Mouse (Mus musculus) c-Kit-positive CD71-positive TER-119-positive erythroid progenitor cells, embryonic 14.5 days (primary cell): ENCODE measurements at regions not wholly inside any gene's neighbourhood (a gene's known extent, or its start where the extent isn't known, plus 50 kb on each side); places are given as distances from the start of the nearest gene placed in this dataset.

Experiments
- DNase-seq: peaks from one replicate; pipeline ENCODE4 v3.0.0-alpha.2; 2013; ENCODE audit warnings: low spot score

DNA sequence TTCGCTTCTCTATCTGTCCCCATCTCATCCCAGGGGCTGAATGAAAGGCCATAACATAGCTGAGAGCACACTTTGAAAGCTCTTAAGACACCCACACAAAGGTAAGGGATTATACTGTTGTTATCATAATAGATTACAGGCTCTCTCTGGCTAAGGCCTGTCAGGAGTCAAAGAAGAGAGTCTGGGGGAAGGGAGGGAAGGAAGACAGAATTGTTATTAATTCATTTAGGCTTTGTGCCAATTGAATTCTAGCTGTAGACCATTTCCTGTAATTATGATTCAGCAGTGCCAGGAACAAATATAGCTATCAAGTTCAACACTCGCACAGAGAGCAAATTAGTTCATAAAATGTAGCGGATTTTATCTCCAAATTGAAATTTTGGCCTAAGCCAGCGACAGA lies 369.3 kb upstream of the Gm10306 start:
- no peak for DNase-seq

DNA sequence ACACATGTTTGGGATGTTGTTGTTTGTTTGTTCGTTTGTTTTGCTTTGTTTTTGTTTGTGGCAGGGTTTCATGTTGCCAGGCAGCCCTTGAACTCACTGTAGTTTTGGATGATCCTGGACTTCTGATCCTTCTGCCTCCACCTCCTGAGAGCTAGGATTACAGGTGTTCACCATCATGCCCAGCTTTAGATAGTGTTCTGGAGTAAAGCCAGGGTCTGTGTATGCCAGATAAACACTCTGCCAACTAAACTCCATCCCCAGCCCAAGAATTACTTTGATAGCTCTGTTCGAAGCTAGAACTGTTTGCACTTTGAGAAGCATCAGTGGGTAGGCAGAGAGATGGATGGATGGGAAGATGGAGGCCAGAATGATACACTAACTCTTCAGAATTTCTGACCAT lies 368.0 kb upstream of the Gm10306 start:
- DNase-seq: no peak

DNA sequence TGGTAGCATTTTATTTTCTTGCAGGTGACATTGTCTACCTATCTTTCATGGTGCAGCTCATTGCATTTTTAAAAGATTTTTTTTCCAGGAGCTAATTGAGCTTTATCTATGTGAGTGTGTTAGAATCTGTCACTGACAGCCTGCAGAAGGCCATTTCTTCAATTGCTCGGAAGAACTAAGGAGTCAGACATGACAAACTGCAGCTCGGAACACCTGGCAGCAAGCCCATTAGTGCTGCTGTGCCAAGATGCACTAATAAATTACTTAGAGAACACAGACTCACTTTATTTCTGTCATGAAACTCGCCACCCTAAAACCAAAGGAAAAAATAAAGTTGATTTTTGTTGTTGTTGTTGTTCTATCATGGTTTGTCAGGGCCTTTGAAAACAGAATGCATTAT lies 367.5 kb upstream of the Gm10306 start:
- DNase-seq: no peak

DNA sequence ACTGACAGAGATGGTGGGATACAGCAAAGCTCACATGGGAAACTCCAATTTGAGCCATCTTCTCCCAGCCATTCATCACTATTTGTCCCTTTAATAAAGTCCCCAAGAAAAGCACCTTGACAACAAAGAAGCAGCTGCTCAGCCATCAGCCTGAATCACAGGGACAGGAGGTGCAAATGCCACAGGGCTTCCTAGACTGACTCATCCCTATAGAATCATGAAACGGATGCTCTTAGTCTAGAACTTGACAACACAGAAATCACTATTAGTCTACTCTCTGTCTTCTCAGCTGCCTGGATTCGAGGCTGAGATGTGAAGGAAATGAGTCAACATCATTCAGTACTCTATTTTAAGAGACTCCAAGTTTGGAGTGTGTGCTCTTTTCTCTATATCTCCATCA lies 365.4 kb upstream of the Gm10306 start:
- DNase-seq: no peak

DNA sequence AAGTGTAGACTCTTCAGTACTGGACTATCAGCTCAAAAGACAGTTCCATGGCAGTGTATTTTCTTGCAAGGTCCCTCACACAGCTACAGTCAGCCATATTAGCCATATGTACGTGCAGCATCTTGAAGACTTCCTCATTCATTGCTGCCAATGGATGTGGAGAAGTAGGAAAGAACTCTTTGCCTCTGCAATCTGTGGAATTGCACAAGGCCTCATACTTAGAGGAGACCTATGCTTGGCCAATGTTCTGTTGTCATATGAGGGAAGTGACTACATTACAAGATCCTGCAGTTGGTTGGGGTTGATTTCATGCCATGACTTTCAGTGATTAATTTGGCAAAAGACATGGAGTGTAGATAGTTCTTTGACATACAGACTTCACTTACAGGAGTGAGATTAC lies 340.1 kb upstream of the Gm10306 start:
- no peak for DNase-seq

DNA sequence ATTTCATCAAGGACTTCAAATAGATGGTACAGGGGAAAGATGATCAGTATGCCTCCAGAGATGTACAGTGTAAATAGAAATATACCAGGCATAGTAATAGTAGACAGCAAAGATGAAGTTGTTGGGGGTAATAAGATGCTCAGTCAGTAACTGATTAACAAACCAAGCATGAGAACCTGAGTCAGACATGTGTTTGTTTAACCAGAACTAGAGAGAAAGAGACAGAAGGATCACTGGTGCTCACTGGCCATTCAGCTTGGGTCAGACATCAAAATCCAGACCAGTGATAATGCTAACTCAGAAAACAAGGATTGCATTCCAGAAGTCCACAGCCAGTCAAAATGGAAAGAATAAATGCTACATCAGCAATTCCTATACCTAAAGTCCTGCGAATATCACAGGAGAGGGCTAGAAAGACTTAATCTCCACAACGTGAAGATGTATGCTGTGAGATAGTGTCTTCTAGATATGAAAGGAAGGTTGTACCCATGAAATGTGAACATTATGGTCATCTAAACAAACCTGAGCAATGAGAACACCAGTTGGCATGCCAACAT lies 320.6 kb upstream of the Gm10306 start:
- DNase-seq: no peak

DNA sequence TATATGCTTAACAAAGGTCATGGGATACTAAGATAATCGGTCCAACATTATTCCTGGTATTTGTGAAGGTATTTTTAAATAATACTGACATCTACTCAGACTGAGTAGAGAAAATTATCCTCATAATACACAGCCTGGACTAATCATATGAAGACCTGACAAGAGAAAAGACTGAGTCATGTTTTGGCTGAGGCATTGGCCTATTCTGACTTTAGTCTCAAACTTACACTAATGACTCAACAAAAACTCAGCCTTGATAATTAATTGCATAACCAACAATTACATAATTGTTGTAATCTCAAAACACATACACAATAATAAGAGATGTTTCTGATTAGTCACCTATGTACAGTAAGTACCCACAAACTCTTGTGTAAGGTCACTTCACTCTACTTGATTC lies 300.3 kb upstream of the Gm10306 start:
- DNase-seq: no peak

DNA sequence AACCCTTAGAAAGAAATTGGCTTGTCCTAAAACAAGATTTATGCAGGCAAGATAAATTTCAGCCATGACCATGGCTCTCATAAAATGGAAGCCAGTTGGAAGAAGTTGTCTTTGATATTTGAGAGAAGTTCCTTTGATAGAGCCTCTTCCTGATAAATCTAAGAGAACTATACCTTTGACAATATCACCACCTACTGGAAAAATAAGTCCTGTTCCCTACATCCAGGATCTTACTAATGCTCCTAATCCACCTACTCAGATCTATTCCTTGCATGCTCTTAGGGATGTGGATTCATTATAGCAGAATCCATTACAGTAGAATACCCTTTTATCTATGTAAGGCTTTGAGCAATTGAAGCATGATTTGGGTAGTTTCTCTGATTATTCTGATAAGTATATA lies 295.2 kb upstream of the Gm10306 start:
- DNase-seq: no peak

DNA sequence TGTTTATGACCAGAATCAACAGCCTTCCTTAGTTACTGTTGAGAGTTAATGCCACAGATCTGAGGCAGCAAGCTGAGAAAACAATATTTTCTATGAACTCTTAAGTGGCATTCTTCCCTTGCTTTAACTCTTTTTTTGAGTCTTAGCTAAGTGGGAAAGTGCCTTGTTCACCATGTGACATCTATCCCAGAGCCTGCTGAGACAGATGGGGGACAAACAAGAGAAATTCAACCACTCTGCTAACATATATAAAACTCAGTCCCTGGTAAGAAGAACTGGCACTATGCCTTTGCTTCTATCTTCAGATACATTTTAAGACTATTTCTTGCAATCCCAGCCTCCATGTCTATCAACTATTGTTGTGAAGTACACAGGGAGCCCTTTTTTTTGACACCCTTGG lies 274.6 kb upstream of the Gm10306 start:
- no peak for DNase-seq

DNA sequence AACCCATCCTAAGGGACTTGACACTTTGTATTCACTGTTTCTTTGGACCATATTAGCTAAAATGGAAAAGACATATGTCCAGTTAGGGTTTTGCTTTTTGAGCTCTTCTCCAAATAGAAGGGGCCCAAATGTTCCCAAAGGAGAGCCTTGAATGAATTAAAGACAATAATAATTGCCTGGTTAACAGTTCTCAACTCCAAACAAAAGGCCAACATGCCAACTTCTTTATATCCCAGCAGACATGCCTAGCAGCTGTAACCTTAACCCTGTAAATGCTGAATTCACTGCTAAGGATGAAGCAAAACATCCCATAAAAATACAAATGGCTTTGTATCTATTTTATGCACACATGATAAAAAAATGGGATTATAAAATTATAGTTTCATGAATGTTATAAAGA lies 264.2 kb upstream of the Gm10306 start:
- DNase-seq: no peak

DNA sequence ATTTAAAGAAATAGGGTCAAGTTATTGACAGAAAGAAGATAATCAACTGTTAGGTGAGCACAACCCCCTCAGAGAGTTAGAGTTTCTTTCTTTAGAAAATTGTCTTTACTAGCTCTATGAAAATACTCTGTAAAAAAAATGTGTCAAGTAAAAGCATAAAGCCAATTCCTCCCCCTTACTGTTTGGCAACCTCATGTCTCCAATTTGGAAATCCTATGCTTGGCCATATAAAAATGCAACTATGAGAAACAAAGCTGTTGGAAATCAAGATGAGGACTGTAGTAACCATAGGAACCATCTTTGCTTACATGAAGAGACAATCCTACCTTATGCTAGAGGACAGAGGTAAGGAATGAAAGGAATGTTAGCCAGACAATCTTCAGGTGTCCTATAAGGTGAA lies 239.0 kb upstream of the Gm10306 start:
- DNase-seq: no peak

DNA sequence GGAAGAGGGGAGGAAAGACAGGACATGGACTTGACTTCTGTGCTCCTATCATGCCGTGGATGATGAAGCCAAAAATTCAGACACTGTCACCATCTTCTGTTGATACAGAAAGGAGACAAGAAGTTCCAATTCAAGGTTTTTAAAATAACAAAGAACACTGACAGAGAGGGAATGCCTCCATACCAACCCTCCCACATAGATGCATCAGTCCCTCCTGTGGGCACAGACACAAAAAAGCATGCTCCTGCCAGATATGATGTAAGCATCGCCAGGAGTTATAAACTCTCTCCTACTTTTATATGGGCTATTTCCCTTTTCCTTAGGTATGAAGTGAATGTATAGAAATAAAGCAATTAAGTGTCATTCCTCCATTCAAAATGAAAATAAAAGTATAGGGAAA lies 229.6 kb upstream of the Gm10306 start:
- no peak for DNase-seq

DNA sequence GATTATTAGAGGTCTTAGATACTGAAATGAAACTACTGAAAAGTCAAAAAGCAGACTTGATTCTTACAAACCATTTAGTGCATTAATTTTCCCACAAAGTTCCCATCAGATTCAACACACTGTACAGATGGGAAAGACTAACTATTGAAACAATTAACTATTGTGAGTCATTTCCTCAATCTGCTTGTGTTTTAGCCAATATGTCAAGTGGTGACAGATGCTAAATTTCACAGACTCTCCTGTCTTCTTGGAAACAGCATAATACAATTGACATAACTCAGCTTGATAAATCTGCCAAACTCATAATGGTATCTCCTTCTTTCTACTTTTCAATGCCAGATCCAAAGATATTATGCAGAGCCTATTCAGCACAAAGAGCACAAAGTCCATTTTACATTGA lies 213.0 kb upstream of the Gm10306 start:
- no peak for DNase-seq

DNA sequence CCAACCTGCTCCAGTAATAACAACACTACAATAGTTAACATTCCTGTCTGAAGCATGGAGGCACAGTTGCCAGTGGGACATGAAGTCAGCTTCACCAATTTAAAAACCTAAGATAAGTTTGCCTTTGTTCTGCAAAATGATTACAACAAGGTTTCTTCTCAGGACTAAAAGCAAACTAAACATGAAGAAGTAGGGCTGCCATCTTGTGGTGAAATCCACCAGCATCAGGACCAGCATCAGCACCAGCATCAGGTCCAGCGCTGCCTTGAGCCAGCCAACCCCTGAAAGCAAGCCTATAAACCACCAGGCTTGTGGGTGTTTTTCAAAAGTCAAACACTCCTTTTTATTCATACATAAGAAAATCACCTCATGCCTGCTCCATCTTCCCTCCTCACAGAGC lies 207.1 kb upstream of the Gm10306 start:
- DNase-seq: no peak

DNA sequence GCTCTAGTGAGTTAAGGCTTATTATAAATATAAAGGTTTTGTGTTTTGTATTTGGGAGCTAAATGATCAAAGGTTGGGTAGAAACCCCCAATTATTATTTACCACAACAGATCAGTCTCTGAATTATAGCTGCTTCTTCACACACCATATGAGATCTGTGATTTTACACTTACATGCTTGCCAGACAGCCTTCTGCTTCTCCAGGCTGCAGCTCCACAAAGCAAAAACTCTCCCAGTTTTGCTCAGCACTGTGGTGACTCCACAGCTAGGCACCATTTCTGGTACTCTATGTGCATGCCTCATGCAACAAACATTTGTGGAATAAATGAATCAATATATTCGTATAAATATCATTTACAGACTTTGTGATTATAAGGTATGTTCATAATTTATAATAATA lies 199.4 kb upstream of the Gm10306 start:
- DNase-seq: no peak

DNA sequence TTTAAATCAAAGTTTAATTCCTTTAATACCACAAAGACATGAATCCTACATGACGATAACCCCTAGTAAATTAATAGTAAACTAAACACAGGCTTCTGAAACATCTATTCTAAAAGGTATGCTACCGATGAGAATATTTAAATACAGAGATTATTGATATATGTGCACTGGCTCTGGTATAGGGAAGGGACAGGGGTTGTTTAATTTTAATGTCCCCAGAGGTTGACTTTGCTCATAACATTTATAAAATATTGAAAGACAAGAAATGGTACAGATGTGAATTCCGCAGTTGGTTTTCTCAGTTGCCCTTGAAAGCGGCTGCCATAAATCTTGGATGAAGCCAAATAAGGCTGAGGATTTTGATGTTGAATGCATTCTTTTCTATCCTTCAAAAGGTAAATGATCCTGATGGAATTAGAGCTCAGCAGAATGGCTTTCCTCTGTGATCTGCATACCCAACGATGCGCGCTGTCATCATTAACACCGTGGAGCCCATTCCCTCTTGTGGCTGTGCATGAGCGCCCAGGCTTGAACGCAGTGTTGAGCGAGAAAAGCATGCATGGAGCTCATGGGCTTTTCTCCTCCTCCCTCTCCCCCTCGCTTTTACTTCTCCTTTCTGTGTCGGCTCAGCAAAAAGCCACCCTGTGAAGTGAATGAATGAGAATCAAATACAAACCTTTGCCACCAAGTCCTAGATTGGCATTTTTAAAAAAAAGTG lies 195.4 kb upstream of the Gm10306 start:
- no peak for DNase-seq

DNA sequence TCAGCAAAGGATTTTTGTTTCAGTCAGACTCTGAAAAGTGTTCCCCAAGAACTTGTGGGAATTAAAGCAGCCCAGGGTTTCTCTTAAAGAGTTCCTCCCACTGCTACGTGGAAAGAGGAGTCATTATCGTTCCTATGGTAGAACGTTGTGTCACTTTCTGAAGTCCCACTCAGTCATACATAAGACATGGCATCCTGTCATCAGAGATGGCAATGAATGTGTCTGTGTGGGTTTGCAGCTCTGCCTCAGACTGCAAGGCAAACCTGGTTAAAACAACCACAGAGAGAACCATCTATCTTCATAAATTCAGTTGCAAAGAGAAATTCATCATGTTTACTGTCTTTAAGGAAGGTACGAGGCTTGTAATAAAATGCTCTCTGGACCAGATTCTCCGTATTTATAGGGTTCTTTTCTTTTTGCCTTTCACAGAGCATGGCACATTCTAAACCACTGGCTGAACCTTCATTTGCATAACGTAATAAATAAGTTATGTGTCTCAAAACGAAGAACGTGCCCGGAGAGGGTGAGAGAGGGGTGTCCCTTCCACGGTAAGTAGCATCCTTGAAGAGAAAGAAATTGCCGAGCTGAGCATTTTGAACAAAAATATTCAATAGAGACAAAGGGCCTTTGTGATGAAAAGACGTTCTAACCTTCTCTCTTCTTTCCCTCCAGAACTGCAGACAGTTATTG lies 194.7 kb upstream of the Gm10306 start:
- DNase-seq: no peak

DNA sequence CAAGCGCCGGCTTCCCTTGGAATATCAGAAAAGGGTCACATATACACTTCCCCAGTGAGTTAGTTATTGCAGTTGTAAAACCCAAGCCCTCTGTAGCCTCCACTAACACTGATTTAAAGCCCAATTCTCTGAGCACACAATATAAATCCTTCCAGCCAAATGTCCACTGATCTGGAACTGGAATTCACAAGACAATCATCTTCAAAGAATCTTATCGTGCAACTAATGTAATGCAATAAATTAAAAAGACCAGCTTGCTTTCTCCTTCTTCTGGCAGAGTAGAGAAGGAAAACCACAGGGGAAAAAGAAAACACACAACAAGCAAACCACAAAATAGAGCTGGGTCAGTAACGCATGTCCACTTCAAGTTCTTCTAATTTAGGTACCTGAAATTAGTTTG lies 191.0 kb upstream of the Gm10306 start:
- no peak for DNase-seq

DNA sequence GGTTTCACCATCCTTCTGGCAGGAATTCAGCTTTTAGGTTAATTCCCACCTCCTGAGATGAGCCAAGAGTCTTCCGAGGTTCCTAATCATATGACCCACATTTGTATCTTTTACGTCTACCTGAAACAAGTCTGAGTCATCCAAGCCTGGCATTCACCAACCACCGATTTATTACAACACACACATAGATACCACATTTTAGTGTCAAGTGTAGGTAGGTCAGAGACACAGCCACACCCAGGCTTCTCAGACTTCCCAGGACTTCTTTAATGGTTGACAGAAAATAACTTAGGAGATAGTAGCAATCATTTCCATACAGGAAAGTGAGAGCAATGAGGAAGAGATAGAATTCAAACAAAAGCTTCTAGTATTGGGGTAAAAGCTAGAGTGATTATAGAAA lies 189.2 kb upstream of the Gm10306 start:
- DNase-seq: no peak

DNA sequence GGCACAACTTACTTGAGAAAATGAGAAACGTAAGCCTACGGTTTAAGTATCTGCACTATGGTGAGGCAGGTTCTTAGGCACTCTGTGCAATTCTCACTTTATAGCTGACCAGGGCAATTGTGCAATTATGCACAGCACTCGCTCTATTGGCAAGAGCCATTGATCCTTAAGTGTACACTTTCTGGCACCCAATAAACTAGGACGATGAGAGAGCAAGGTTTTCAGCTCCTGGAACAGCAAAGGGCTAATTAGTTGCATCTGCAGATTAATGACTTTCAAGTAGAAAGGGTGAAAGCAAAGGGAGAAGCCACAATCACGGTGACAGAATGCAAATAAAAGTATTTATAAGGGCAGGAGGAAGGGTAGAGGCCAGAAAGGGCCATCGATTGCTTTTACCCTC lies 185.4 kb upstream of the Gm10306 start:
- no peak for DNase-seq

DNA sequence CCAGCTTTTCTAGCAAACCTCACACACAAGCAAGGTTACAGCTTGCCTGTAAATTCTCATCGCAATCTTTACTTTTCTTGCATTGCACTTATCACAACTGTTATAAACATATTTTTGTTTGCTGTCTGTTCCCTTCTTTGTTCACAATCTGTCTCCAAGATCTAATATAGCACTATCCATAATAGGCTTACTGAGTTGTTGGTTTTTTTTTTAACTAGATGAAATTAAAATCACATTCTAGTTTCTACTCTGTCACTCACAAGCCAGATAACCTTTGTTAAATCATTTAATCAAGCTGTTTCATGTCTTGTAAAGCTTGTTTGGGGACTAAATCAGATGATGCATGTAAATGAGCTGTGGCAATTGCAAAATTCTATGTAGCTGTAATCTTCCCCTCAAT lies 180.1 kb upstream of the Gm10306 start:
- no peak for DNase-seq

DNA sequence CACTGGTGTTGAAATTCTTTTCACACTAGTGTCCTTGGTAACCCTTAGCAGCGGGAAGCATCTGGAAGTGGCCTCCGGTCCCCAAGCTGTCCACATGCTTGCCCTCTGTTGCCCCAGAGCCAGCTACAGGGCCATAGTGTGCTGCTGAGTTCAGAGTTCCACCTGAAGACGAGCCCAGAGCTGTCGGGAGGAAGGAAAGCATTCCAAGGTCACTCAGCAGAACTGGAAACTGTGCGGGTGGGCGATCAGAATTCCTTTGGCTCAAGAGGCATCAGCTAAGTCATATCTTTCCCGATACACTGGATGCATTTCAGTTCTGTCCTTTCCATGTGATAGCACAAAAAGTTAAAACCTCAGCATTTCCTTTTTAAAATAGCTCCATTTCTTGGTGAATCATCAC lies 170.6 kb upstream of the Gm10306 start:
- no peak for DNase-seq

DNA sequence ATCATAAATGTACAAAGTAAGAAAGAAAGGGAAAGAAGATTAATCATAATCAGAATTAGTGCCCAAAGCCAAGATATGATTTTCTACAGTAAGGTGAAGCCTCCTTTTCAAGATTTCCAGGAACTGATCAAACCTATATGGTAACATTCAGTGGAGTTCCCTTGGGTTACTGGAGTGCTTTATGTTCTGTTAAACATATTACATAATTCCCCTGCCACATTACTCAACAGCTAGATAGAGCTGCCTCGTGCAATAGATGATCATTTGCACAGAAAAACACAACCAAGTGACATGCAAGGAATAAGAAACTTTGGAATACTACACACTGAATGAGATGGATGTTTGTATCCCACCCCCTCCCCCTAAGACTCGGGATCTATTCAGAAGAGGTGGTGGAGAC lies 168.0 kb upstream of the Gm10306 start:
- no peak for DNase-seq

DNA sequence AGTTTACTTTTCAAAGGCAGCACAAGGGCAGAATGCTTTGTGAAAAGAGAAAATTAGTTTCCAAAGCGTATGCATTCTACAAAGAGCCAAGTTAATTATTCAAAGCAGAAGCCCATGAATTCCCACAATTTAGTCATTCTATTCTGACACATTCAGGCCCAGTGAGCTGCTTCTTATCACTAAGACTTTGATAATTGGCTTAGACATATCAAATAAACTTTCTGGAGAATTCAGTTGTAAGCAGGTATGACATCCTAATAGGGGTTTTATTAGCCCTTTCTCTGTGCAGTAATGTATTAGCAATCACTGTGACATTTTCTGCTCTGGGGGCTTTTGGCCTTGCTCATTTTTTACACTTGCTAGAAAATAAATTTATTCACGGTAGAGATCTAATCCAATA lies 161.9 kb upstream of the Gm10306 start:
- DNase-seq: no peak
